Mouse (Mus musculus) Patski (cell line): ENCODE data around the gene Nlrp1a. TPM values are rescaled to one million over a fixed set of nuclear protein-coding genes. Genes with fewer than 3 reads are reported as not detected.

Source experiments
- ATAC-seq: fragments of 100-300 bp; one replicate; pipeline ENCODE4 v1.8.0; 2021
- CTCF ChIA-PET: fragments of 350-600 bp; sonication (Branson Sonifier 250); formaldehyde crosslinking; loops from one replicate; lab custom pipeline; 2022; ENCODE audit warnings: inconsistent platforms; lab: Charles Lee
- POLR2A ChIA-PET: fragments of 350-600 bp; sonication (Branson Sonifier 250); formaldehyde crosslinking; loops from one replicate; lab custom pipeline; 2022; ENCODE audit warnings: antibody characterized with exemption, inconsistent platforms; lab: Charles Lee
- DNase-seq: peaks from one replicate; pipeline ENCODE4 v3.0.0-alpha.2; 2011; ENCODE audit warnings: low read depth, low spot score
- H3K27me3 ChIP-seq: fragments of 371-371 bp; one replicate; pipeline ENCODE4 v1.5.1; 2021
- CTCF ChIP-seq: fragments of 100-300 bp; IDR thresholded peaks from one replicate; pipeline ENCODE4 v1.5.1; 2021
- in situ Hi-C: fragments of 300-500 bp; cut with MboI; formaldehyde crosslinking; loops from 3 replicates; pipeline ENCODE4 v1.11.1; 2018; ENCODE audit warnings: low pct_unique_long_range_greater_than_20kb, mixed read lengths
- polyA plus RNA-seq: library from polyadenylated mRNA; unstranded; gene quantifications from one replicate; pipeline ENCODE4 v1.2.3, GENCODE M21; 2021

Nlrp1a gene
- polyA plus RNA-seq: not detected

GRCm38 (mm10) chr11:71144661-71145060, at the start of gene Nlrp1a:
Gene Nlrp1a (minus strand): TSS chr11:71144704.
- no peak for TF ChIP-seq CTCF
- ChIA-PET CTCF (interaction anchor here (1.3 kb wide), 1 partner anchor 10 kb away, joined by 3 read pairs; no protein-coding TSS in a partner anchor), POLR2A (no interaction called here)
- no peaks in the 10 kb centered on the region for H3K27me3 ChIP-seq
- DNase-seq: no peak
- ATAC-seq: no peak
- in situ Hi-C loops: loop anchor here (10.0 kb wide), 1 partner anchor 80 kb away; no protein-coding TSS in a partner anchor

GRCm38 (mm10) chr11:71169633-71170032, 25.1 kb upstream of the Nlrp1a start:
- in situ Hi-C loops: no loop called here
- ATAC-seq (no peak), DNase-seq (no peak)

GRCm38 (mm10) chr11:71164139-71164538, 19.6 kb upstream of the Nlrp1a start:
- peaks cover 7% of the 10 kb centered on the region for H3K27me3 ChIP-seq
- ChIA-PET POLR2A (interaction anchor here (0.6 kb wide), 1 partner anchor 35 kb away, joined by 5 read pairs; no protein-coding TSS in a partner anchor), CTCF (no interaction called here)
- DNase-seq (no peak), ATAC-seq (no peak)
- no peak for TF ChIP-seq CTCF
- in situ Hi-C loops: no loop called here

More at GRCm38 (mm10) chr11:71169633-71170032, 25.1 kb upstream of the Nlrp1a start:
- peak; percentile 10 for TF ChIP-seq CTCF
- POLR2A ChIA-PET: no interaction called here
- H3K27me3 ChIP-seq: peaks cover 7% of the 10 kb centered on the region
- CTCF ChIA-PET: interaction anchor here (1.5 kb wide), 1 partner anchor 10 kb away, joined by 4 read pairs; no protein-coding TSS in a partner anchor

GRCm38 (mm10) chr11:71159439-71160136, 15.1 kb upstream of the Nlrp1a start:
- no peak for TF ChIP-seq CTCF
- CTCF ChIA-PET: no interaction called here

GRCm38 (mm10) chr11:71155272-71155671, 10.8 kb upstream of the Nlrp1a start:
- in situ Hi-C loops: loop anchor here (10.0 kb wide), 1 partner anchor 90 kb away; no protein-coding TSS in a partner anchor
- ChIA-PET POLR2A (no interaction called here), CTCF (interaction anchor here (1.6 kb wide), 1 partner anchor 10 kb away, joined by 3 read pairs; the partner anchor contains the start of gene Nlrp1a)
- TF ChIP-seq CTCF: no peak
- no peaks in the 10 kb centered on the region for H3K27me3 ChIP-seq
- no peak for ATAC-seq
- DNase-seq: no peak

More at GRCm38 (mm10) chr11:71159439-71160136, 15.1 kb upstream of the Nlrp1a start:
- in situ Hi-C loops: loop anchor here (10.0 kb wide), 1 partner anchor 85 kb away; no protein-coding TSS in a partner anchor
- ATAC-seq (no peak), DNase-seq (no peak)
- no peaks in the 10 kb centered on the region for H3K27me3 ChIP-seq
- POLR2A ChIA-PET: no interaction called here

- no peak for ATAC-seq
- TF ChIP-seq CTCF: no peak
- ChIA-PET POLR2A (no interaction called here), CTCF (no interaction called here)
- no peak for DNase-seq
- in situ Hi-C loops: loop anchor here (10.0 kb wide), 1 partner anchor 83 kb away; no protein-coding TSS in a partner anchor
- H3K27me3 ChIP-seq: no peaks in the 10 kb centered on the region
Measured at GRCm38 (mm10) chr11:71142031-71142430, 2.5 kb downstream of the Nlrp1a start.

GRCm38 (mm10) chr11:71107128-71107527, 37.4 kb downstream of the Nlrp1a start:
- no peak for DNase-seq
- ChIA-PET POLR2A (no interaction called here), CTCF (no interaction called here)
- TF ChIP-seq CTCF: no peak
- no peak for ATAC-seq
- peaks cover 8% of the 10 kb centered on the region for H3K27me3 ChIP-seq
- in situ Hi-C loops: no loop called here

GRCm38 (mm10) chr11:71106261-71107021, 38.1 kb downstream of the Nlrp1a start:
- TF ChIP-seq CTCF: no peak
- H3K27me3 ChIP-seq: peaks cover 8% of the 10 kb centered on the region
- ChIA-PET CTCF (no interaction called here), POLR2A (no interaction called here)
- ATAC-seq: no peak
- DNase-seq: no peak
- in situ Hi-C loops: no loop called here

- ATAC-seq: no peak
- ChIA-PET POLR2A (no interaction called here), CTCF (no interaction called here)
- no peak for TF ChIP-seq CTCF
- DNase-seq: no peak
- H3K27me3 ChIP-seq: peaks cover 4% of the 10 kb centered on the region
- in situ Hi-C loops: no loop called here
Measured at GRCm38 (mm10) chr11:71103931-71104330, 40.6 kb downstream of the Nlrp1a start.

- in situ Hi-C loops: no loop called here
- ChIA-PET POLR2A (no interaction called here), CTCF (no interaction called here)
- no peaks in the 10 kb centered on the region for H3K27me3 ChIP-seq
- no peak for DNase-seq
- TF ChIP-seq CTCF: no peak
- ATAC-seq: no peak
Measured at GRCm38 (mm10) chr11:71076342-71076741, 68.2 kb downstream of the Nlrp1a start.
